Mouse (Mus musculus) forebrain, embryonic 10.5 days (tissue): ENCODE results near the gene Ryr3. TPM values are rescaled to one million over a fixed set of nuclear protein-coding genes. Genes with fewer than 3 reads are reported as not detected.

Experiments used
- DNase-seq: peaks from one replicate; pipeline ENCODE4 v3.0.0-alpha.2; 2017; ENCODE audit warnings: low spot score; ENCODE audit errors: extremely low spot score
- H3K27ac ChIP-seq: fragments of 300-500 bp; sonication (generic); 2 replicates; pipeline ENCODE4 v1.5.1; 2016; ENCODE audit warnings: mild to moderate bottlenecking
- H3K27me3 ChIP-seq: fragments of 300-500 bp; sonication (generic); 2 replicates; pipeline ENCODE4 v1.6.1; 2016; ENCODE audit warnings: mild to moderate bottlenecking; ENCODE audit not compliant: poor library complexity, severe bottlenecking
- H3K36me3 ChIP-seq: fragments of 300-500 bp; sonication (generic); replicated peaks from 2 replicates; pipeline ENCODE4 v1.6.1; 2016; ENCODE audit warnings: mild to moderate bottlenecking, moderate library complexity
- H3K4me1 ChIP-seq: fragments of 300-500 bp; sonication (generic); 2 replicates; pipeline ENCODE4 v1.6.1; 2016
- H3K4me3 ChIP-seq: fragments of 300-500 bp; sonication (generic); 2 replicates; pipeline ENCODE4 v1.5.1; 2016; ENCODE audit warnings: mild to moderate bottlenecking, moderate library complexity
- H3K9me3 ChIP-seq: fragments of 300-500 bp; sonication (generic); 2 replicates; pipeline ENCODE4 v1.6.1; 2016; ENCODE audit warnings: mild to moderate bottlenecking, moderate library complexity
- WGBS: fragments of 180-500 bp; shearing (Covaris S2); methylation state at CpG from one replicate; pipeline ENCODE4 v1.1.7; 2016; 5-methylcytosine and 5-hydroxymethylcytosine counted together
- polyA plus RNA-seq: library from polyadenylated mRNA; unstranded; fragments of >200 nt; fragmentation: Nextera tagmentation; extraction: Ambion mirVana; gene quantifications from 2 replicates; pipeline ENCODE4 v1.2.1, GENCODE M21; 2016

Ryr3 gene
- polyA plus RNA-seq, 1 experiment from 2014 or later: 0.47 TPM

DNA sequence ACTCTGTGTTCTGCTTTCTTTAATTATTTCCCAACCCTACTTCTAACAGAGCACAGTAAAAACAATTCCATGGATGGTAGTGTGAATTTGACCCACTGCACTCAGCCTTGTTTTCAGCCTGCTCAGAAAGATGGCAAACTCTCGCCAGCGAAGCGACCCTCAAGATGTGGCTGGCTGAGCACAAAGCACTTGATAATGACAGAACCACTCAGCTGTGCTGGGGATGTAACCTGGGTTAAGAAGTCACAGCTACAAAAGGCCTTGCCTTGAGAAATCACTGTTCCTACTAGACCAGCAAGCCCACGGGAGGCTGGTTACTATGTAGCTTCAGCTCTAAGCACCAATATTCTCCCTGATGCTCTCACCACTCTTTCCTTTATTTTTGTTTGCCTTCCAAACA lies 140.5 kb downstream of the Ryr3 start:
- DNase-seq: no peak
- 89% methylated on average over 4 of the region's 4 CpGs for WGBS
- no peak overlapping the region for H3K4me3 ChIP-seq

DNA sequence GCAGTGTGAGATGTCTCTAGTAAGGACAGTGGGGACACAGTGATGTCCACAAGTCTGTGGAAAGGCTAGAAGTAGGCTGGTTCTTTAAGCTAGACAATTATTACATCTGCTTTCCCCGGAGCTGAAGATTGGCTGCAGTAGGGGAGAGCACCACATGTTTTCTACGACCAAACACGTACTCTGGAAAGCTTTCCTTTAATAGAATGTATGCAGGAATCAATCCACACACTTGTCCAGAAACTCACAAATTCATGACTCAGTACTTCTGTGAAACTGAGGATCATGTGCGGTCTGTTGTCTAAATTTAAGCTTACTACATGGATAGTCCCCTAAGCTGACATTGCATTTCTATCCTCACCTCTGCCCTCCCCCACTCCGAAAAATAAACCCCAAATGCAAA lies 157.5 kb downstream of the Ryr3 start:
- 0 out of 2 replicates have a peak, but pooled peaks cover 3% of the 10 kb centered on the region for H3K4me1 ChIP-seq
- no peak overlapping the region for H3K4me3 ChIP-seq
- no peaks in the 10 kb centered on the region for H3K36me3 ChIP-seq
- H3K9me3 ChIP-seq: no peaks in the 10 kb centered on the region
- no peak for DNase-seq
- H3K27ac ChIP-seq: no peak overlapping the region
- H3K27me3 ChIP-seq: no peaks in the 10 kb centered on the region
- WGBS: 89% methylated on average over 5 of the region's 5 CpGs

More for the DNA sequence above, 140.5 kb downstream of the Ryr3 start:
- no peaks in the 10 kb centered on the region for H3K27me3 ChIP-seq
- no peaks in the 10 kb centered on the region for H3K9me3 ChIP-seq
- H3K36me3 ChIP-seq: no peaks in the 10 kb centered on the region
- H3K27ac ChIP-seq: no peak overlapping the region
- no peaks in the 10 kb centered on the region for H3K4me1 ChIP-seq

DNA sequence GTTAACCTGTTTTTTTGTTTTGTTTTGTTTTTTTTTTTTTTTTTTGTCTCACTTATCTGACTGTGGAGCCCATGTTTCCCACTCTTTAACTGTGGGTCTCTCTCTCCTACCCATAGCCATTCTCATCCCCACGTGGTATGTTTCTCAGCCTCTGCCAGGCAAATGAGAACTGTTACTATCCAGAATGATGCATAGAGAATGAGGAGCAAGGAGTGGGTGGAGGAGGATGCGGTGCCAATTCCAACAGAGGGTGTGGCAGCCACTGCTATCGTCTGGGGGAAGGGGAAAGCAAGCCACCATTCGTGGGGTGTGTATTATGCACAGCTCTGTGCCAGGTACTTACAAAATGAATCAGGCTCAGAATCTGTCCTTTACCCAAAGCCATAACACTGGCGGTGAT lies 158.0 kb downstream of the Ryr3 start:
- DNase-seq: no peak
- Histone ChIP-seq H3K9me3 (no peaks in the 10 kb centered on the region), H3K27me3 (no peaks in the 10 kb centered on the region), H3K36me3 (no peaks in the 10 kb centered on the region), H3K4me3 (no peak overlapping the region), H3K27ac (no peak overlapping the region), H3K4me1 (0 out of 2 replicates have a peak, but pooled peaks cover 3% of the 10 kb centered on the region)
- WGBS: 80% methylated on average over 5 of the region's 5 CpGs

DNA sequence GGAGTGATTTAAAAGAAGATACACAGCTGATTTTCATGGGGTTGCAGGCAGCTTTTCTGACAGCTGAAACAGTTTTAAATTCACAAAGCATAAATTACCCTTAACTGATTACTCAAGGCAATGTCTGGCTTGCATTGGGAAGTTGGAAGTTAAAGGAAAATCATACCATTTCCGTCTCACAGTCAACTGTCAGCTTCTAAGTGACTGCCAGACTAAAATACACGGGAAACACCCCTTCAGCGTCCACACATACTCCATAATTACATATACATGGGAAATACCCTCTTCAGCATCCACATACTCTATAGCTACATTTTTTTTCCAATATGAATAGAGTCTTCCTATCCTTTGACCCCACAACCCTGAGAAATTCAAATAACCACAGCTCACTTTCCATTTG lies 158.8 kb downstream of the Ryr3 start:
- 75% methylated on average over 3 of the region's 3 CpGs for WGBS
- DNase-seq: no peak
- Histone ChIP-seq H3K27me3 (no peaks in the 10 kb centered on the region), H3K9me3 (no peaks in the 10 kb centered on the region), H3K36me3 (no peaks in the 10 kb centered on the region), H3K4me3 (no peak overlapping the region), H3K4me1 (0 out of 2 replicates have a peak, but pooled peaks cover 3% of the 10 kb centered on the region), H3K27ac (no peak overlapping the region)

DNA sequence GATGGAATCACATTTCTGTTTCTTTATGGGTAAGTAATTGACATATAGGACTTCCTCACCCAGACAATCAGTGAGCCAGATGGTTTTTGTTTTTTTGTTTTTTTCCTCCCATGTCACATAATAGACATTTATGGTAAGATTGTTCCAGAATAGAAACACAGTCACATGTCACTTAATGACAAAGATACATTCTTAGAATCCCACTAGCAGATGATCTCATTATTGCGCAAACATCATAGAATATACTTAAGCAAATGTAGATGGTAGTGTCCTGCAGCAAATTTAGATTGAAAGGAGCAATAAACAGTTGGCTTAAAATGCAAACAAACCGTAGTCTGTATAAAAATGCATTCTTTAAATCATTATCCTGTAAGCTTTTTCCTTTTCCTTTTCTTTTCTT lies 161.3 kb downstream of the Ryr3 start:
- 95% methylated on average over 2 of the region's 2 CpGs for WGBS
- Histone ChIP-seq H3K9me3 (no peaks in the 10 kb centered on the region), H3K36me3 (no peaks in the 10 kb centered on the region), H3K27ac (no peak overlapping the region), H3K4me1 (0 out of 2 replicates have a peak, but pooled peaks cover 3% of the 10 kb centered on the region), H3K27me3 (no peaks in the 10 kb centered on the region), H3K4me3 (no peak overlapping the region)
- no peak for DNase-seq

DNA sequence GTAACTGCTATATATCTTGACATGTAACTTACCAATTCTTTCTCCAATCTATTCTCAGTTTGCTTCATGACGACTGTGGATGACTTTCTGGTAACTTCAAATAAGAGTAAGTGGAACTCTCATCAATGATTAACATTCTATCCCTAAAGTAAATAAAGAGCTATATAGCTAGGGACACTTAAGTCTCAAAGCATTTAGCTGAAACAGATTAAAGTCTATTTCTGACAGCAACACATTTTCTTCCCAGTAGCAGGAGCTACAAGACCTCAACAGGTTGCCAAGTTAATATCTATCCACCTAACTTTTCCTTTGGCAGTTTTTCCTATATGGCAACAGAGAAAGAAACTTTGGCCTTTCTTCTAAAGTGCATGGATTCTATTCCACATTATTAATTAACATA lies 167.1 kb downstream of the Ryr3 start:
- DNase-seq: no peak
- H3K27me3 ChIP-seq: no peaks in the 10 kb centered on the region
- H3K4me1 ChIP-seq: no peaks in the 10 kb centered on the region
- H3K9me3 ChIP-seq: no peaks in the 10 kb centered on the region
- H3K4me3 ChIP-seq: no peak overlapping the region
- H3K27ac ChIP-seq: no peak overlapping the region
- WGBS: 81% methylated on average over 1 of the region's 1 CpGs
- no peaks in the 10 kb centered on the region for H3K36me3 ChIP-seq

DNA sequence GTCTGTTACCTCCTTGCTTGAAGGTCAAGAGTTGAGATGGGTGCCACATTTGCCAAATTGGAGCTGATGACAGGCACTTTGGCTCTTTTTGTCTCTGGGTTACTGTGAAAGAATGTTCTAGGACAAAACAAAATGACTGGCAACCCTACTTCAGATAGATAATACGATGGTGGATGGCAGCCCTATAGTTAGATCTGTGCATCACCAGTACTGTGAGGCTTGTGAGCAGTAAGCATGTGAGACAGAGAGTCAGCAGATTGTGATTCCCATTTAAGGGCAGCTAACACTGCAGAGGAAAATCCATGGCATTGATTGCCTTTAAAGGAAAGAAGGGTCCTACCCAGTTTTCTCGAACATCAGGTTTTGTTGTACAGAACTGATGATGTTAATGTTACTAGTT lies 180.3 kb downstream of the Ryr3 start:
- no peak overlapping the region for H3K4me3 ChIP-seq

DNA sequence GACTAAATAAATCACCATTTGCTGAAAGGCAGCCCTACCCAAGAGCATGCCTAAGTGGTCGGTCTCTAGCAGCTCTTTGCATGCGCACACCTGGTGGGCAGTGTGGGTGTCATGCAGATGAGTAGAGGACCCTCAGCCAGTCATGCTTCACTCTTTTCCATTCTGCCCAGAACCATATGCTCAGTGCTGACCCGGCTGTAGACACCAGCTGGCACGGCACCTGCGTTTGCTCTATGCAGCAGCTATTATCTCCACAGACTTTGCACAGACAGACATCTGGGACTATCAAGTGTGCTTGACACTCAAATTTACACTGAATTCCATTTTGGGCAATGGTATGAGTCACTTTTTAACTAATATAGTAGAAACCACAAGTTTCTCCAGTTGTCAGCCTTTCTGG lies 186.2 kb downstream of the Ryr3 start:
- H3K27ac ChIP-seq: no peak overlapping the region
- H3K4me1 ChIP-seq: no peaks in the 10 kb centered on the region
- WGBS: 95% methylated on average over 5 of the region's 5 CpGs
- H3K9me3 ChIP-seq: no peaks in the 10 kb centered on the region
- H3K36me3 ChIP-seq: no peaks in the 10 kb centered on the region
- no peak overlapping the region for H3K4me3 ChIP-seq
- no peak for DNase-seq
- no peaks in the 10 kb centered on the region for H3K27me3 ChIP-seq

More for the DNA sequence above, 180.3 kb downstream of the Ryr3 start:
- Histone ChIP-seq H3K9me3 (peaks cover 4% of the 10 kb centered on the region; the same call in 1 of the 2 replicates), H3K36me3 (no peaks in the 10 kb centered on the region), H3K27ac (no peak overlapping the region), H3K4me1 (no peaks in the 10 kb centered on the region), H3K27me3 (no peaks in the 10 kb centered on the region)
- 85% methylated on average over 2 of the region's 2 CpGs for WGBS
- no peak for DNase-seq

DNA sequence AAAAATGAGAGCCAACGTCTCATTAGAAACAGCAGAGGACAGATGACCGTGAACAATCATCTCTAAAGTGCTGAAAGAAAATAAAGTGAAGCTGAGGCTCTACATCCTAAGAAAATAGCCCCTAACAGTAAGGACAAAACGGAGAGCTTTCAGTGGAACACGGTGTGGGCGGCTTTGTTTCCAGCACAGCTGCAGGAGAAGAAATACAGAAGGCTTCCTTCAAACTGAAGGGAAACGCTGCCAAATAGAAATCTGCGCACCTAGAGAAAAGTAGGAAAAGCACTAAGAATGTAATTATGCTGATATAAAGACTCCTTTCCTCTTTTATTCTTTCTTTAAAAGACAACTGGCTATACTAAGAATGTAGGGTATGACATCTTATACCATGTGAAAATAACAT lies 197.0 kb downstream of the Ryr3 start:
- no peak for DNase-seq
- 82% methylated on average over 7 of the region's 7 CpGs for WGBS
- Histone ChIP-seq H3K9me3 (no peaks in the 10 kb centered on the region), H3K4me1 (no peaks in the 10 kb centered on the region), H3K27me3 (no peaks in the 10 kb centered on the region), H3K4me3 (no peak overlapping the region), H3K36me3 (no peaks in the 10 kb centered on the region), H3K27ac (no peak overlapping the region)

DNA sequence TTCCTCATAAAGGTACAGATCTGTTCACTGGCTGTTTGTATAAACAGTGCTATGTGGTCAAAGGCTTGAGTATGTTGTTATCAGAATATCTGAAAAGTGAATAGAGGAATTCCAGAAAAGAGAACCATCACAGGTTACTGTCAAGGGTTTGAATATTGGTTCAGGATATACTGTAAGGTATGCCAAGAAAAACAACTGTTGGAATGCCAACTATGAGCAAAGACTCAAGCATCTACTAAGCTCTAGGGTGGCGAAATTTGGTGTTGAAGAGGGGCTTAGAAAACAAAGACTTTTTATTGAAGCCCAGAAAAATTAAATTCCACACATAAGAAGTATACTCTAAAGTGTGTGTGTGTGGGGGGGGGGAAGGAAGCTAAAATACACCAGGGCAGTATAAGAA lies 198.6 kb downstream of the Ryr3 start:
- no peak overlapping the region for H3K27ac ChIP-seq
- no peaks in the 10 kb centered on the region for H3K4me1 ChIP-seq
- 74% methylated on average over 1 of the region's 1 CpGs for WGBS
- no peaks in the 10 kb centered on the region for H3K36me3 ChIP-seq
- H3K9me3 ChIP-seq: no peaks in the 10 kb centered on the region
- H3K4me3 ChIP-seq: no peak overlapping the region
- DNase-seq: no peak
- H3K27me3 ChIP-seq: no peaks in the 10 kb centered on the region

DNA sequence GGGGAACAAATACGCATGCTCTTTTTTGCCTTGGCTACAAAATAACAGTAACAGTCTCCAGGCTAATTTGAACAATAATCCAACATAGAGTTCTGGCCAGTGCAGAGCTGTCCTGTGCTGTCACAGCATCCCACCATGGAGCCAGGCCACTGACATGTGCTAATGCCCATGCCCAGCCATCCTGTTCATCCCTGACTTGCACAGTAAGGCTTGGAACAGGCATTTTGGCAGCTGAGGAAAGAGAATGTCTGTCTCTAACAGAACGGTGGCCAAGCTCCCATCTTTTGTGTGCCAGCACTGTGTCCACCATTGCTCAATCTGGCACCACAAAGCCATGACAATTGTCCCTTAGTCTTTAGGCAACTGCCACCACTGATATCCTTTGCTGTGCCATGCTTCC lies 200.7 kb downstream of the Ryr3 start:
- no peaks in the 10 kb centered on the region for H3K4me1 ChIP-seq
- no peak overlapping the region for H3K4me3 ChIP-seq
- no peaks in the 10 kb centered on the region for H3K9me3 ChIP-seq
- WGBS: 90% methylated on average over 2 of the region's 2 CpGs
- no peaks in the 10 kb centered on the region for H3K27me3 ChIP-seq
- no peak for DNase-seq
- no peaks in the 10 kb centered on the region for H3K36me3 ChIP-seq
- H3K27ac ChIP-seq: no peak overlapping the region

DNA sequence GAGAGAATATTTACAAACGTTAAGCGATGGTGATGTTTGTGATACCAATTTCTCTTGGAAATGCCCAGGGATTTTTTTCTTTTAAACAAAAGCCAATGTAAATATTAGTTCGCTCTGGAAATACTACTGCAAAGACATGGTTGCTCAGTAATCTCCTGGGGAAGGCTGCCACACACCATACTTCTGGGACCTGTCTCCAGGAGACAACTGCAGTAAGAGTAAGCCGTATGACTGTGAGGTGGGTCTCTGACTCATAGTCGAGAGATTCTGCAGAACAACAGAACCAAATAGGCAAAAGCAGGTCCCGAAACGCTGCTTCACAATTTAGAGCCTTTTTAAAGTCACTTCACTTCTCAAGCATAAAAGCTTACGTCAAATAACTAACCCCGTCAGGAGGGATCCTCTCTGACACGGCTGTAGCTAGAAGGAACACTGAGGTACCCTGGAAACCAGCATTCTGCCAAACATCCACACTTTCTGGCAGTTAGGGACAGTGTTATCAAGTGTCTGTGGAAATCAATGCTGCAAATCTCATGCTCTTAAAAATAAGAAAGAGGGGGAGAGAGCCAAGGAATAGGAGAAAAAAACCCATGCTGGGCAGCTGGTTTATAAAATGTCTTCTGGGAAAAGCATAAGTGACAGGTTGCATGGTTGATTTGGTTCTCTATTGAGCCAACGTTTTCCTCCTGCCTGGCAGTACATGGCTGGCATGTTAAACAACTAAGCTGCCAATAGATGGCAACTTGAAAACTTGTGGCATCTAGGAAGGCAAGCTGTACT lies 207.7 kb downstream of the Ryr3 start:
- Histone ChIP-seq H3K4me1 (no peaks in the 10 kb centered on the region), H3K27me3 (no peaks in the 10 kb centered on the region), H3K36me3 (no peaks in the 10 kb centered on the region), H3K4me3 (no peak overlapping the region), H3K9me3 (no peaks in the 10 kb centered on the region), H3K27ac (no peak overlapping the region)
- 86% methylated on average over 11 of the region's 11 CpGs for WGBS
- DNase-seq: no peak

DNA sequence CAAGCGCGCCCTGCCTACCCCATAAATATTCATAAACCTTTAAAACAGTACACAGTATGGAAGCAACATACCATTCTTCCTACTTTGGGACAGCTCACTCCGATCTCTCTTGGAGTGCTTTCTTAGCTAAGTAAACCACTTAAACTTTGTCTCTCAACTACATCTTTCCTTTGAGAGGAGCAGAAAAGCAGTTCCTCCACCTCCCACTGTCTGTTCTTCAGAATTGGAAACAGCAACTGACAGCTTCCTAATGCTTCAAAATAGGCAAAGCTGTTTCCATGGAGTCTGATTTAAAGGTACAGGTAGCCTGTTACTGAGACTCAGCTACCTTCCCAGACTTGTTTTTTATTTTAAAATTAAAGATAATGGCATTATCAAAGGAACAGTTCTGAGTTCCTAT lies 218.4 kb downstream of the Ryr3 start:
- H3K27ac ChIP-seq: no peak overlapping the region
- H3K4me3 ChIP-seq: no peak overlapping the region
- WGBS: 92% methylated on average over 3 of the region's 3 CpGs
- no peaks in the 10 kb centered on the region for H3K9me3 ChIP-seq
- no peaks in the 10 kb centered on the region for H3K27me3 ChIP-seq
- H3K36me3 ChIP-seq: no peaks in the 10 kb centered on the region
- no peaks in the 10 kb centered on the region for H3K4me1 ChIP-seq
- DNase-seq: no peak
